Mouse (Mus musculus): ENCODE measurements around the gene Abhd5. TPM values are rescaled to one million over a fixed set of nuclear protein-coding genes. Genes with fewer than 3 reads are reported as not detected.

Gene Abhd5
- total RNA-seq, 2 experiments from 2014 or later = 22.4 to 27.0 TPM

DNA sequence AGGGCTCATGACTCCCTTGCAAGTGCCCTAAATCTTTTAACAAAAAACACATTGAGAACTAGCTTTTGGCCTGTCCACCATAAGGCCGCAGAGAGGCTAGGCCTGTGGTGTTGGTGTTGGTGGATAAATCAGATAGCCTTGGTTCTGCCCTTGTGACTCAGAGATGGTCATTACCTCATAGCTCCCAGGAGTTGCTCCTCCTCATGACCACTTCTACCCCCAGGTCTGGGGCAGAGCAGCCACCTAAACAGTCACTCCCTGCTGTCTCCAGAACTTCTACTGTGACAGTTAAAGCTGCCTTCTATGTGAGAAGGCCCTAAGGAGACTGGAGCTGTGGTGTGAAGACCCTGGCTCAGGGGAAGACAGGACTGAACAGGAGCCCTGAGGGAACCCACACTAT lies 45.7 kb downstream of the Abhd5 start:
- intact Hi-C loops (cut with DNase I) = no loop called here
- DNase-seq (ENCODE audit: low spot score in 2 of 2) = no peak

DNA sequence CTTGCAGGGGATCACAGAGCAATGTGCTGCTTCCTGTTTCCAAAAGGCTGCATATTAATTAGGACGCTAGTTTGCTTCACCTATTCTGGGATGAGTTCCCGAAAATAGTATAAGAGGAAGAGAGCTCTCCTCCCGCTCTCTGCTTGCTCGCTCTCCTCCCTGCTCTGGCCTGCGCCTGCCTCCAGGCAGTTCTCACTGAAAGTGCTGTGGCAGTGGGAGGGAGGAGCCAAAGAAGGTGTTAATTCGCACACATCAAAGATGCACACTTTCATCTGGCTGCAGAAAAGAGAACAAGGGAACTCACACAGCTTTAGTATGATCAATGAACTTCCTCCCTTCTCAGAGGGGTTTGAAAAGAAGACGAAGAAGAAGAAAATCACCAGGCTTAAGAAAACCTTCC lies 47.3 kb downstream of the Abhd5 start:
- intact Hi-C loops (cut with DNase I) = no loop called here
- peak; percentile 42 to 70 for DNase-seq (ENCODE audit: low spot score in 2 of 2)

DNA sequence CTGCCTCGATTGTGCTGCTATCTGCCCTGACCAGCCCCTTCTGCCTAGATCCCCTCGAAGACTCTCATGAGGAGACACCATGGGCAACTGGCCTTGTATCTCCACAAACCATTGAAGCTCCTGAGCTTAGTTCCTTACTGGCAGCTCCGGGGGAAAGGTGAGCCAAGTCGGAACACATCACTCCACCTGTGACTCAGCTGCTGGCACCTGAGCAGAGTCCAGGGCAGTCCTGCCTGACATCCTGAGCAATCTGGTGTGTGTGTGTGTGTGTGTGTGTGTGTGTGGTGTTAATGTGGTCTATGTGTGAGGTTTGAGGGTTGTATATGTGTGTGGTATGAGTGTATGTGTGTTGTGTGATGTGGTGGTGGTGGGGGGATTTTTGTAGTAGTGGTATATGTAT lies 49.8 kb downstream of the Abhd5 start:
- no peak for DNase-seq (ENCODE audit: low spot score in 2 of 2)
- intact Hi-C loops (cut with DNase I) = no loop called here

DNA sequence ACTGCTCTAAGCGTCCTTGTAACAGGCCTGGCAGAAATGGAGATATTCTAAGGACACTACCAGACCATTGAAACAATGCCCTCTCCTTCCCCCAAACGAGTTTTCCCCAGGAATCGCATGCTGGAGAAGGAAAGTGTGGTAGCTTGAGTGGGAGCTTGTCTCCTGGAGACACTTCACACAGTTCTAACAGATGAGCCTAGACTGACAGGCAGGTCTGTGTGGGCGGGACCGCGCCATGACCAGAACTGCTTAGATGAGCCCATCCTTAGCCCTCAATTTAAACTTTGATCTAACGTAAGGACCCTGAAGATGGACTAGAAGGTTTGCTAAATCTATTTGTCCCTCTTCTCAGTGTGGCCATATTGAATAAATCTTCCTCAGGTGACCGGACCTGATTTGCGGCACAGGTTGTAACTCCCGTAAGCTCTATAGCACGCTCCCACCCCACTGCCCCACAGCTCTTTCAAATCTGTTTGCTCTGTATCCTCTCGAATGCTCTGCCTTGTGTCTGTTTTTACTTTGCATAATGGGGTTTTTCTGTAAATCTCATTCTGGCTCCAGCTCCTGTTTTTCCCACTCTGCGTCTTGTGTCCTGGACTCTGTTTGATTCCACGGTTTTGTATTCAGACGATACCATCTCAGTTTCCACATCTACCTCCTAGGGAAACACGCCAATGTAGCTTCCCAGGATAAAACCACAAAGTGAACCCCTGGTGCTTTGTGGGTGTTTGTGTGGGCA lies 59.2 kb downstream of the Abhd5 start:
- peak; percentile 35 to 70 for DNase-seq (ENCODE audit: low spot score in 2 of 2)
- intact Hi-C loops (cut with DNase I) = no loop called here

DNA sequence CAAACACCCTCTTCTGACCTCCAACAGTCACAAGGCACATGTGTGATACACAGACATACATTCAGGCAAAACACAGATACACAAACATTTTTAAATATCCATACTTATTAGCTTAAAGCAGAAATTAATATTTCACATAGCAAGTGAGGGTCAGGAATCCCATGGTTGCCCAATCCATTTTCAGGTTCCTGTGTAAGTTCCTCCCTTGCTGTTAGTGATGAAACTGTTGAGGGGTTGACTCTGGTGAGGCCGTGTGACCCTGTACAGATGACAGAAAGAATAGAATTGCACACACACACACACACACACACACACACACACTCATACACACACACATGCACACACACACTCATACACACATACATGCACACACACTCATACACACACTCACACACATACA lies 63.2 kb downstream of the Abhd5 start:
- no peak for DNase-seq (ENCODE audit: low spot score in 2 of 2)
- intact Hi-C loops (cut with DNase I) = no loop called here

DNA sequence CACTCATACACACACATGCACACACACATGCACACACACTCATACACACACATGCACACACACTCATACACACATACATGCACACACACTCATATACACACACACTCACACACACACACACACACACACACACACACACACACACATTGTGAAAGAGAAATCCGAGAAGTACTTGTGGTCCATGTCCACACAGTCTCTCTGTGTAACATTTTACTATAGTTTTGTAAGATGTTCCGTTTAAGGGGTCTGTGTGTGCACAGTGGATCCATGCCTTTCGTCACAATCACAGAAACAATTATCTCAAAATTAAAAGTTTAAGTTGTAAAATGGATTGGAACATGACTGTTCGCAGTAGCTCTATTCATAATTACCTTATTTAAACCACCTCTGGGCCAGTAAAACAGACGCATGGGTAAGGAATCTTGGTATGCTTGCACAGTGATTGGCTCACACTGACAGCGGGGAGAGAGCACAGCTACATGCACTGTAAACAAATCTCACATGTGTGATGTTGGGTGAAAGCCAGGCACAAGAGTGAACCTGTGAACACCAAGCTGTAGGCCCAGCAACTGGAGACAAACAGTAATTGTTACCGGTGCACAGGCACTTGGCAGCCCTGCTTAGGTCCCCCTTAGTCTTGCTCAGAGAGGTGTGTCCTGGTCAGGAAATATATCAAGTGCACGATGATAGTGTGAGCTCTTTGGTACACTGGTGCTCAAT lies 63.8 kb downstream of the Abhd5 start:
- DNase-seq (ENCODE audit: low spot score in 2 of 2) = no peak
- intact Hi-C loops (cut with DNase I) = no loop called here

DNA sequence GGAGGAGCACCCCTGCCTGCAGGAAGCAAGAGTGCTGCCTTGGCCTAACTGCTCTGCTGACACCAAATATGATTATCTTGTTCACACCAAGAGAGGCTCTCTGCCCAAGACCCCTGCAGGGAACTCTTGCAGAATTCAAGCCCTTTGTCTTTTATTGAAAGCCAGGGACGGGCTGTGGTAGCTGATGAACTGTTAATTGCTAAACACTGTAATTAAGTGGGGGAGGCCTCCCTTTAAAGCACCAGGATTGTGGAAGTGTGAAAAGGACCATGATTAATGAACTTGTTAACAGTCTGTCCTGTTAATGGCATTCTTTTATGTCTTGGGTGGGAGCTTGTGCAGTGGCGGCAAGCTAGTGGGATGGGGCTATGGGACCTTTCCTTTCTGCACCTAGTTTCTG lies 65.2 kb downstream of the Abhd5 start:
- no peak for DNase-seq (ENCODE audit: low spot score in 2 of 2)

DNA sequence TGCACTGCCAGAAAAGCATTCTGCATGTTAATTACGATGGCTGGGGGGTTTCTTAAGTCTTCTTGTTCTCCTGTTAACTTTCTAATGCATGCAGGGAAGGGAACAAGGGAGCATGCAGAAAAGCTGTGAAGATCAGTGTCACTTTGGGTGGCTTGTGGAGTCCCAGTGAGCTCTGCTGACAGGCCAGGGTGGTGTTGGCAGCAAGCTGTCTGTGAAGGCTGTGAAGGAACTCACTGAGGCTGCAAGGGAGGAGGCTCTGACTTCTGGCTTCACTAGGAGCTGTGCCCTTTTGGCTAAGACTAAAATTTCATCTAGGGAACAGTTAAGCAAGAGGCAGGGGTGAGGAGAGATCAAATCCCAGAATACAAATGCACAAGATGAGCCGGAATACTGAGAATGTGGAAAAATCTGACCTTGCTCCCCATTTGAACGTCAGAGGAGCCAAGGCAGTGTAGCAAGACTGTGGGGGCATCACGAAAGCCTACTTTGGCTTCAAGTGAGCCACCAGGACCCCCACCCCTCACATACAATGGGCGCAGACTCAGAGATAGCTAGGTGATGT lies 68.9 kb downstream of the Abhd5 start:
- DNase-seq (ENCODE audit: low spot score in 2 of 2) = peak in 1 of 2 experiments; percentile 18
- intact Hi-C loops (cut with DNase I) = loop anchor here (2.0 to 5.0 kb wide), 3 partner anchors 107 to 309 kb away; no protein-coding TSS in a partner anchor

More for the DNA sequence above, 65.2 kb downstream of the Abhd5 start:
- intact Hi-C loops (cut with DNase I) = no loop called here

DNA sequence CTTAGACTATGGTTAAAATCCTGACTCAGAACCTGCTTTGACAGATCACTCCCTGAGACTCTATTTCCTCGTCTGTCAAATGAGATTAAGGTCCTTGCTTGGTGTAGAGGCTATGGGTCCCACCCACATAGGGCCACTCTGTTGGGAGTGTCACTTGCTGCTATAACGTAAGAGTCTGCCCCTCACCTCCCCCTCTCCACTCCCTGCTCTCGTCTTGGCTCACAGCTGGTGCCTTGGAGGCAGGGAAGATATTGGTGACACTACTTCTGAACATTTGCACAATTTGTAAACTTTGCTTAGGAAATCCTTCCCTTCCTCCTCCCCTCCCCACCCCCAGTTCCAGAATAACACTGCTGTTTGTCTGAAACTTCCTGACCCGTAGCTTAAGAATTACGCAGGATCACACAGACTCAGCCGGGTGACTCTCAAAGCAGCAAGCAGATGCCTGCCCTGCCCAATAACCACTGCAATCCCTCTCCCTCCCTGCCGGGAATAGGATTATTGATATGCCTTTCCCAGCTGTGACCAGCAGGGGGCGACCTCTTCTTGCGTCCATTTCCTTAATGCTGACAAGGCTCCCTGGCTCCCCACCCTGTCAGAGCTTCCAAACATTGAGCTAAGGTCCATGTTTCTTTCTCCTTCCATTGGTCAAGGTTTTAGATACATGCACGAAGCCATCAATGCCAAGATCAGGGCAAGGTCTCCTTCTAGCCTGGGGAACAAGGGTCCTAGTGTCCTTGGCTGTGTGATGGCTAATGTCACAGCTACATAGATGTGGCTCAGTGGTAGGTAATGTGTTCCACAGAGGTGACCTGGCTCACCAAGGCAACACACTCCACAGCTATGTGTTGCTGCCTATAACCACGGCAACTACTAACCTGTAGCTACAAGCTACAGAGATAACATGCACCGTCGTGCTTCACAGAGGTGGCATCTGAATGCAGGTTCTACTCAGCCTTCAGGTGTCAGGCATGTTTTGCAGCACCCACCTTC lies 69.7 kb downstream of the Abhd5 start:
- DNase-seq (ENCODE audit: low spot score in 2 of 2) = peak; percentile 79 to 87
- intact Hi-C loops (cut with DNase I) = loop anchor here (2.0 to 5.0 kb wide), 3 partner anchors 106 to 308 kb away; no protein-coding TSS in a partner anchor

DNA sequence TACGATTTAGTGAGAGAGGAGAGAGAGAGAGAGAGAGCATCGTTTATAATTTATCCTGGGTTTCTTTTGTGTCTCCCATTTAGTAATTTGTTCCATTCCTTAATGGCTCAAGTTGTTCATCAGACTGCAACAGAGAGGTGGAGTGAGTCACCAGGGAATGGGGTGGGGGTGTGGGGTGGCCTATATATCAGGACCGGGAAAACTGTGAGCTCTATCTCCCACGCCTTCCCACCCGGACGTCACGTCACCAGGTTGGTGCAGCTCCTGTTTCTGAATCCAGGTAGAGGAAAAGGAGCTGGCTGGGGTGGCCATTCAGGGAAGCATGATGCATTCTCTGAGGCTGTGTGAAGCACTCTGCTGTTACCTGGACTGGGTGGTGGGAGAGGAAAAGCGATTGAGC lies 70.5 kb downstream of the Abhd5 start:
- intact Hi-C loops (cut with DNase I) = loop anchor here (2.0 to 5.0 kb wide), 4 partner anchors 105 to 307 kb away; no protein-coding TSS in a partner anchor
- DNase-seq (ENCODE audit: low spot score in 2 of 2) = peak; percentile 26 to 69

DNA sequence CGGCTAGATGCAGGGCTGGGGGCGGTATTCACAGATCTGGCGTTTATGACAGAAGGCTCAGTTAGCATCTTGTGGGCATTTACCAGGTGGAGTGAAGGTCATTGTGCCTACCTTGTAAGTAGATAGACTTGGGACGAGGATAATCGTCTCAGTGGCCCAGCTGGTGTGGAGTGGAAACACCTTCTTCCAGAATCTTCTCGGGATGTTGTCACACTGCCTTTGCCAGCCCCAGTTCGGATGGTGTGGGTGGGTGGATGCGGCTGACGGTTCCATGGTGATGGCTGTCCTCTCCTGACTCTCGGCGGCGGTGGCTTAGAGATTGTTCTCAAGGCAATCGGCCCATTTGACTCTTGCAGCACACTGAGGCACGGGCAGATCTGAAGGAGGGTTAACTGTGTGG lies 71.3 kb downstream of the Abhd5 start:
- peak; percentile 58 to 84 for DNase-seq (ENCODE audit: low spot score in 2 of 2)
- intact Hi-C loops (cut with DNase I) = loop anchor here (1.0 to 5.0 kb wide), 3 partner anchors 23 to 146 kb away; no protein-coding TSS in a partner anchor

DNA sequence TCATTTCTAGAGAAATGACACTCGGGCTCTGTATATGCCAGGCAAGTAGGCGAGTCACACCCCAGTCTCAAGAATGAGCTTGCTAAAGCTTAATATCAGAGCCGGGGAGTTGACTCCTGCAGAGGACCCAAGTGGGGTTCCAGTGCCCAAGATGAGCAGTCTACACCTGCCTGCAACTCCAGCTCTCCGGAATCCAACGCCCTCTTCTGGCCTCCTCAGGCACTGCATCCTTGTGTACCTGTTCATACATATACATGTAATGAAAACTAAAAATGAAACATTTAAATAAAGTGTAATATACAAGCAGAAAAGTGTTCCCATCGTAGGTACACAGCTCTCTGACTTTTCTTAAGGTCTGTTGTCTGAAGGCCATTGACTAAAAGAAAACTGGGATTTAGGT lies 71.7 kb downstream of the Abhd5 start:
- intact Hi-C loops (cut with DNase I) = loop anchor here (1.0 to 5.0 kb wide), 3 partner anchors 22 to 146 kb away; no protein-coding TSS in a partner anchor
- DNase-seq (ENCODE audit: low spot score in 2 of 2) = peak in 1 of 2 experiments; percentile 37

DNA sequence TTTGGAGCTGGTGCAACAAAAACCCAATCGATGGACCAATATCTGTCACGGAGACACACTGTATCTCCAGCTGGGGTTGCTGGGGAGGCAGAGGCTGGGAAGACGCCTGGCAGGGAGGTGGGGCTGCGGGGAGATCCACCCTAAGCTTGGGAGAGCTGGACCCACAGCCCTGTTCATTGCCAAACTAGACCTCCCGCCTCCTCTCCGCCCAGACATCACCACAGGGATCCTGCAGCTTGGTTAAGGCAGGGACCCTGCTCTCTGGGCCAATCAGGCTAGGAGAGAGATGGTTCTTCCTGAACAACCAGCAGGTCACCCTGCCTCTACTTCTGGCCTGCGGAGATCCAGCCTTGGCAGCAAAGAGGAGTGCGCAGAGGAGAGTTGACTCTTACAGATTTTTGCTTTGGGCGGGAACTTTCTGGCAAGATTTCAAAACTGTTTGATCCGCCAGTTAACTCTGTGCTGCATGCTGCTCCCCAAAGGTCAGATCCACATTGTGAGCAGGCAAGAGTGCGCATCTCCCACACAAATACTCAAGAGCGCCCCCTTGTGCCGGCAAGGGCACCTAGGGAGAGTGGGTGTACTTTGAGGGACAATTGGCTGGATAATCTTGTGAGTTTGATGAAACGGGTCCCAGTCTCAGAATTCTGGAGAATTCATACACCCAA lies 73.7 kb downstream of the Abhd5 start:
- no peak for DNase-seq (ENCODE audit: low spot score in 2 of 2)
- intact Hi-C loops (cut with DNase I) = loop anchor here (5.0 kb wide), 1 partner anchor 102 kb away; no protein-coding TSS in a partner anchor

DNA sequence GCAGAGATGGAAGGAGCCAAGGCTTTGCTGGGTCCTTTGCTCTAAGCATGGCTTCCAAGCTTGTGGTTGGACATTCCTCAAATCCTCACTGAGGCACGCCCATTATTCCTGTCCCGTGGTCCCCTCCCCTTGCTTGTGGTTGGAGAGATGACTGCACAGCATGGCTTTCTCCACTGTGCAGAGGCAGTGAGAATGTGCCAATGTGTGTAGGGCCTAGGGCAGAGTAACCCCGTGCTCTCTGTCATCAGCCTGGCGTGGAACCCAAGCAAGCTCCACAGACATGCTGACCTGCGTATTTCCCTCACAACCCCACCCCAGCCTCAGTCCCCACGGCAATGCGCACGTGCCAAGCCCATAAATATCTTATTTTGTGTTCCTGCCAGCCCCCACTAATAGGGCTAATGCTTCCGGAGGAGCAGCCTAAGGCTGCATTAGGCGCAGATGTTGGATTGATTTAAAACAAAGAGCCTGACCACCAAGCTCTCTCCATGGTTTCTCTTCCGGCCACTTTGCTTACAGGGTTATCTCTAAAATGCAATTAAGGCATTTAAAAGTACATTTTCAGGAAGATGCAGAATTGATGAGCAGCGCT lies 77.7 kb downstream of the Abhd5 start:
- intact Hi-C loops (cut with DNase I) = no loop called here
- no peak for DNase-seq (ENCODE audit: low spot score in 2 of 2)

DNA sequence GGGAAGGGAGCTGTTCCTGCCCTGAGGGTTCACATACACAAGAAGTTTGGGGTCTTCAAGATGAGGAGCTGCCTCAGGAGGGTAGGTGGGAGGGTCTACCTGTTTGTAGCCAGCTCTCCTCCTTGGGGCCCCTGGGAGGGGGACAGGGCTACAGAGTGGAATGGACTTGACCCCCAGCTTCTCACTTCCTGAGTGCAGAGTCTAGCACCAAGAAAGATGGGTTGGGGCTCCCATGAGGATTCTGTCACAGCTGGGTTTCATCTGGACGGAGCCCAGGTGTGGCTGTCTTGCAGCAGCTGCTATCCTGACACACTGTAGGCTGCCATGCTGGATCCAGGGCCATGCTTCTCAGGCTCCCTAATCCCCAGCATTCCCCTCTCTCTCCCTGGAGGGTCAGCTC lies 78.3 kb downstream of the Abhd5 start:
- intact Hi-C loops (cut with DNase I) = no loop called here
- DNase-seq (ENCODE audit: low spot score in 2 of 2) = no peak
